Comparison of ENCODE assay signal across 8 mouse cellular contexts in genomic region chr16:32078408-32078990, GRCm38 (mm10). TPM values are rescaled to one million over a fixed set of nuclear protein-coding genes. Genes with fewer than 3 reads are reported as not detected.
DNase-seq lines count a peak whose midpoint lies in the region; ATAC-seq and TF ChIP-seq lines count a peak whose summit lies in the region.

No protein-coding gene starts in this region.

- H3K79me3 ChIP-seq in C2C12 (ENCODE audit: low read depth) = peaks cover 53% of the 10 kb centered on the region

- peak overlapping the region; percentile 84 for H3ac ChIP-seq in C2C12 (ENCODE audit: control insufficient read depth, insufficient read length, low read depth)

- peak overlapping the region; percentile 98 for H3K27ac ChIP-seq in heart, embryonic 13.5 days (replicated peaks)
- H3K27ac ChIP-seq in midbrain, embryonic 14.5 days (replicated peaks; ENCODE audit: low read depth, low read length) = peak overlapping the region; percentile 93

- H3K79me2 ChIP-seq in C2C12 (ENCODE audit: control insufficient read depth, insufficient read depth) = peaks cover 57% of the 10 kb centered on the region

- H3K9ac ChIP-seq in heart, embryonic 13.5 days = peak overlapping the region; percentile 99
- peak overlapping the region; percentile 97 for H3K9ac ChIP-seq in midbrain, embryonic 14.5 days (replicated peaks; ENCODE audit: low read length)

- DNase-seq in frontal cortex, postnatal 10 days (ENCODE audit: low spot score in 2 of 2) = no peak
- peak; percentile 46 for DNase-seq in c-Kit-positive CD71-positive TER-119-negative erythroid progenitor cells, embryonic 14.5 days (ENCODE audit: low read depth)
- DNase-seq in left cerebral cortex, postnatal 36 days (ENCODE audit: low spot score in 2 of 2) = peak; percentile 27 to 41
- DNase-seq in midbrain, embryonic 14.5 days = peak; percentile 67
- no peak for DNase-seq in spleen, postnatal 10 days (ENCODE audit: low spot score in 2 of 2)

- no peaks in the 10 kb centered on the region for H3K36me3 ChIP-seq in C2C12 (ENCODE audit: control insufficient read depth, insufficient read depth)
- peaks cover 19% of the 10 kb centered on the region for H3K36me3 ChIP-seq in heart, embryonic 13.5 days
- peaks cover 6% of the 10 kb centered on the region; the same call in 1 of the 2 replicates for H3K36me3 ChIP-seq in midbrain, embryonic 14.5 days (ENCODE audit: control insufficient read depth, insufficient read depth, low read length)

- TF ChIP-seq CTCF in C2C12 (IDR thresholded peaks at IDR 0.05; ENCODE audit: control insufficient read depth, insufficient read depth, insufficient read length) = no peak

- H3K4me2 ChIP-seq in heart, embryonic 13.5 days = peak overlapping the region; percentile 90
- H3K4me2 ChIP-seq in midbrain, embryonic 14.5 days (ENCODE audit: low read length) = peak overlapping the region; percentile 81

- ATAC-seq in frontal cortex, adult (ENCODE audit: low TSS enrichment) = peak; percentile 62
- ATAC-seq in heart, embryonic 13.5 days (ENCODE audit: extremely low read depth, insufficient number of reproducible peaks, low FRiP score, low TSS enrichment) = no peak
- no peak for ATAC-seq in midbrain, embryonic 14.5 days (ENCODE audit: low FRiP score, low TSS enrichment)

- H3K4me1 ChIP-seq in heart, embryonic 13.5 days = peaks cover 28% of the 10 kb centered on the region
- H3K4me1 ChIP-seq in midbrain, embryonic 14.5 days (ENCODE audit: control insufficient read depth, insufficient read depth, low read length) = peaks cover 20% of the 10 kb centered on the region

- H3K9me3 ChIP-seq in heart, embryonic 13.5 days = no peaks in the 10 kb centered on the region
- no peaks in the 10 kb centered on the region for H3K9me3 ChIP-seq in midbrain, embryonic 14.5 days (ENCODE audit: control insufficient read depth, low read length)

- H3K4me3 ChIP-seq in C2C12 (ENCODE audit: insufficient read depth, poor library complexity, severe bottlenecking) = peak overlapping the region; percentile 60
- H3K4me3 ChIP-seq in heart, embryonic 13.5 days = peak overlapping the region; percentile 91
- peak overlapping the region; percentile 89 for H3K4me3 ChIP-seq in midbrain, embryonic 14.5 days (replicated peaks; ENCODE audit: low read depth, low read length)

- H3K27me3 ChIP-seq in C2C12 (ENCODE audit: control insufficient read depth, insufficient read depth, insufficient read length) = no peaks in the 10 kb centered on the region
- no peaks in the 10 kb centered on the region for H3K27me3 ChIP-seq in heart, embryonic 13.5 days (replicated peaks)
- H3K27me3 ChIP-seq in midbrain, embryonic 14.5 days (ENCODE audit: control insufficient read depth, insufficient read depth, low read length) = no peaks in the 10 kb centered on the region

- intact Hi-C loops in left cerebral cortex, postnatal 36 days (cut with DNase I) = no loop called here

- WGBS in heart, embryonic 13.5 days = under 1% methylated on average over 30 of the region's 30 CpGs
- under 1% methylated on average over 30 of the region's 30 CpGs for WGBS in midbrain, embryonic 14.5 days

TF ChIP-seq in C2C12, 6 proteins besides CTCF, POLR2A, EP300 and RAD21:
- no peak for TF ChIP-seq MAX (IDR thresholded peaks at IDR 0.05)
- TF ChIP-seq MYOD1 (IDR thresholded peaks at IDR 0.05; ENCODE audit: control insufficient read depth, insufficient read length, low read depth) = no peak
- TF ChIP-seq FOSL1 (IDR thresholded peaks at IDR 0.05; ENCODE audit: insufficient read depth, low read length, poor library complexity, severe bottlenecking) = no peak
- TF ChIP-seq USF1 (IDR thresholded peaks at IDR 0.05; ENCODE audit: low read depth) = no peak
- no peak for TF ChIP-seq MYOG (IDR thresholded peaks at IDR 0.05; ENCODE audit: control insufficient read depth, extremely low read depth, insufficient read length)
TF ChIP-seq in C2C12: peak in this region for 0.

RNA-seq across cellular contexts. Expression of gene Pak2, which starts 0.6 kb away (rescaled TPM):
- 16.4 TPM for polyA plus RNA-seq in C2C12 (2012; fragmentation: generic; extraction: Trizol)
- polyA plus RNA-seq in heart, embryonic 13.5 days (2015; fragmentation: Nextera tagmentation; extraction: Ambion mirVana) = 23.1 and 23.2 TPM in 2 replicates
- 10 to 100 TPM; 24.1 to 25.3 TPM for total RNA-seq in left cerebral cortex, postnatal 36 days (2021)
- polyA plus RNA-seq in midbrain, embryonic 14.5 days (2014; fragmentation: Nextera tagmentation; extraction: Ambion mirVana) = 38.7 and 47.2 TPM in 2 replicates

RNA-seq across cellular contexts. Expression of gene Pigx, which starts 21.0 kb away (rescaled TPM):
- 30.8 TPM for polyA plus RNA-seq in C2C12 (2012; fragmentation: generic; extraction: Trizol)
- 82.2 and 82.5 TPM in 2 replicates for polyA plus RNA-seq in heart, embryonic 13.5 days (2015; fragmentation: Nextera tagmentation; extraction: Ambion mirVana)
- total RNA-seq in left cerebral cortex, postnatal 36 days (2021) = 10 to 100 TPM; 25.8 to 27.8 TPM
- polyA plus RNA-seq in midbrain, embryonic 14.5 days (2014; fragmentation: Nextera tagmentation; extraction: Ambion mirVana) = 119 and 125 TPM in 2 replicates

RNA-seq across cellular contexts. Expression of gene Cep19, which starts 21.1 kb away (rescaled TPM):
- 4.2 TPM for polyA plus RNA-seq in C2C12 (2012; fragmentation: generic; extraction: Trizol)
- polyA plus RNA-seq in heart, embryonic 13.5 days (2015; fragmentation: Nextera tagmentation; extraction: Ambion mirVana) = 18.3 and 20.7 TPM in 2 replicates
- total RNA-seq in left cerebral cortex, postnatal 36 days (2021) = 10 to 100 TPM; 71.0 to 72.1 TPM
- 47.5 and 50.9 TPM in 2 replicates for polyA plus RNA-seq in midbrain, embryonic 14.5 days (2014; fragmentation: Nextera tagmentation; extraction: Ambion mirVana)

Comparison
In these comparisons a context has a peak if more than half of its experiments do, and no peak if none do; other contexts are left out.
1. DNase-seq: peak in c-Kit-positive CD71-positive TER-119-negative erythroid progenitor cells, embryonic 14.5 days (single experiment), left cerebral cortex, postnatal 36 days (2 of 2) and midbrain, embryonic 14.5 days (single experiment); none in frontal cortex, postnatal 10 days (0 of 2) and spleen, postnatal 10 days (0 of 2).
2. Peak in every context shown above with its lines, with median percentiles within 50 percentile points of each other: H3K4me3 ChIP-seq.